Mouse (Mus musculus) left cerebral cortex, adult 11 months (tissue): ENCODE measurements around the gene Caskin1.

Experiments used
- DNase-seq: peaks from one replicate; pipeline ENCODE4 v3.0.0; 2022; ENCODE audit warnings: low spot score

Gene Caskin1

GRCm38 (mm10) chr17:24470701-24471527 lies 17.5 kb upstream of the Caskin1 start:
- no peak for DNase-seq

- DNase-seq = no peak
Observed at GRCm38 (mm10) chr17:24472512-24472911, 15.9 kb upstream of the Caskin1 start.

- no peak for DNase-seq
Observed at GRCm38 (mm10) chr17:24473612-24474275, 14.7 kb upstream of the Caskin1 start, which contains the start of gene Bricd5. Gene Bricd5 (plus strand): TSS chr17:24473884.

GRCm38 (mm10) chr17:24474557-24474956 lies 13.8 kb upstream of the Caskin1 start:
- DNase-seq = no peak

GRCm38 (mm10) chr17:24475586-24475985 lies 12.8 kb upstream of the Caskin1 start:
- no peak for DNase-seq

- no peak for DNase-seq
Observed at GRCm38 (mm10) chr17:24476022-24476776, 12.2 kb upstream of the Caskin1 start.

- DNase-seq = no peak
Observed at GRCm38 (mm10) chr17:24477053-24477984, 11.1 kb upstream of the Caskin1 start.

GRCm38 (mm10) chr17:24477985-24478600 lies 10.3 kb upstream of the Caskin1 start:
- no peak for DNase-seq

GRCm38 (mm10) chr17:24478663-24479380 lies 9.6 kb upstream of the Caskin1 start, which contains the start of gene Mlst8:
Gene Mlst8 (minus strand): TSS chr17:24479078.
- DNase-seq = peak; percentile 95

- DNase-seq = no peak
Observed at GRCm38 (mm10) chr17:24479431-24479830, 9.0 kb upstream of the Caskin1 start.

- DNase-seq = no peak
Observed at GRCm38 (mm10) chr17:24480201-24480826, 8.1 kb upstream of the Caskin1 start.

GRCm38 (mm10) chr17:24481027-24481815 lies 7.2 kb upstream of the Caskin1 start:
- no peak for DNase-seq

- DNase-seq = no peak
Observed at GRCm38 (mm10) chr17:24483495-24483894, 4.9 kb upstream of the Caskin1 start.

GRCm38 (mm10) chr17:24485090-24485860 lies 3.1 kb upstream of the Caskin1 start:
- no peak for DNase-seq

GRCm38 (mm10) chr17:24488662-24489264 lies 362 bp downstream of the Caskin1 start:
- no peak for DNase-seq

GRCm38 (mm10) chr17:24489265-24490030 lies 1.0 kb downstream of the Caskin1 start:
- no peak for DNase-seq

- DNase-seq = no peak
Observed at GRCm38 (mm10) chr17:24490399-24490798, 2.0 kb downstream of the Caskin1 start.
